Mouse (Mus musculus) hindbrain, embryonic 12.5 days (tissue): ENCODE measurements around the gene Ces5a. TPM values are rescaled to one million over a fixed set of nuclear protein-coding genes. Genes with fewer than 3 reads are reported as not detected.

Experiments used
- ATAC-seq: fragments of 200-750 bp; cut with Nextera tagmentation; 2 replicates; pipeline ENCODE4 v1.8.0; 2017; ENCODE audit warnings: moderate TSS enrichment; ENCODE audit not compliant: low FRiP score
- H3K27ac ChIP-seq: fragments of 300-500 bp; sonication (generic); 2 replicates; pipeline ENCODE4 v1.5.1; 2016; ENCODE audit warnings: mild to moderate bottlenecking
- H3K27me3 ChIP-seq: fragments of 300-500 bp; sonication (generic); 2 replicates; pipeline ENCODE4 v1.6.1; 2016; ENCODE audit warnings: mild to moderate bottlenecking
- H3K36me3 ChIP-seq: fragments of 300-500 bp; sonication (generic); 2 replicates; pipeline ENCODE4 v1.6.1; 2016; ENCODE audit warnings: mild to moderate bottlenecking
- H3K4me1 ChIP-seq: fragments of 300-500 bp; sonication (generic); 2 replicates; pipeline ENCODE4 v1.6.1; 2016
- H3K4me2 ChIP-seq: fragments of 300-500 bp; sonication (generic); replicated peaks from 2 replicates; pipeline ENCODE4 v1.6.1; 2016; ENCODE audit warnings: mild to moderate bottlenecking
- H3K4me3 ChIP-seq: fragments of 300-500 bp; sonication (generic); 2 replicates; pipeline ENCODE4 v1.5.1; 2016; ENCODE audit warnings: mild to moderate bottlenecking
- H3K9ac ChIP-seq: fragments of 300-500 bp; sonication (generic); 2 replicates; pipeline ENCODE4 v1.6.1; 2016; ENCODE audit warnings: mild to moderate bottlenecking, moderate library complexity
- H3K9me3 ChIP-seq: fragments of 300-500 bp; sonication (generic); replicated peaks from 2 replicates; pipeline ENCODE4 v1.6.1; 2016; ENCODE audit warnings: mild to moderate bottlenecking
- WGBS: fragments of 180-500 bp; shearing (Covaris S2); methylation state at CpG from one replicate; pipeline ENCODE4 v1.1.7; 2016; 5-methylcytosine and 5-hydroxymethylcytosine counted together
- polyA plus RNA-seq: library from polyadenylated mRNA; unstranded; fragments of >200 nt; fragmentation: Nextera tagmentation; extraction: Ambion mirVana; gene quantifications from 2 replicates; pipeline ENCODE4 v1.2.1, GENCODE M21; 2016

Ces5a gene
- 0.10 and 0.17 TPM in 2 replicates for polyA plus RNA-seq

- H3K4me2 ChIP-seq: no peak within 1 kb of the TSS
- ATAC-seq: no peak
- no peaks in the 10 kb centered on the region for H3K9me3 ChIP-seq
- no peak within 1 kb of the TSS for H3K9ac ChIP-seq
- no peak within 1 kb of the TSS for H3K27ac ChIP-seq
- no peak within 1 kb of the TSS for H3K4me3 ChIP-seq
- H3K36me3 ChIP-seq: no peaks in the 10 kb centered on the region
- 90% methylated on average over 5 of the region's 5 CpGs for WGBS
- H3K4me1 ChIP-seq: no peaks in the 10 kb centered on the region
- no peaks in the 10 kb centered on the region for H3K27me3 ChIP-seq
These were observed at the start of gene Ces5a for GRCm38 (mm10) chr8:93535730-93536129. Gene Ces5a (minus strand): TSS chr8:93535830.

GRCm38 (mm10) chr8:93572841-93573240, 37.2 kb upstream of the Ces5a start:
- H3K4me3 ChIP-seq: no peak overlapping the region
- H3K9ac ChIP-seq: no peak overlapping the region
- no peak overlapping the region for H3K4me2 ChIP-seq
- no peaks in the 10 kb centered on the region for H3K27me3 ChIP-seq
- no peaks in the 10 kb centered on the region for H3K36me3 ChIP-seq
- H3K9me3 ChIP-seq: 0 out of 2 replicates have a peak, but pooled peaks cover 9% of the 10 kb centered on the region
- 72% methylated on average over 9 of the region's 9 CpGs for WGBS
- H3K4me1 ChIP-seq: peaks cover 37% of the 10 kb centered on the region
- H3K27ac ChIP-seq: peak overlapping the region; percentile 26; the same call in 1 of the 2 replicates
- ATAC-seq: no peak

GRCm38 (mm10) chr8:93572095-93572501, 36.5 kb upstream of the Ces5a start:
- no peak overlapping the region for H3K4me2 ChIP-seq
- peak; percentile 63 for ATAC-seq
- 0 out of 2 replicates have a peak, but pooled peaks cover 9% of the 10 kb centered on the region for H3K9me3 ChIP-seq
- H3K4me1 ChIP-seq: peaks cover 37% of the 10 kb centered on the region
- WGBS: 14% methylated on average over 2 of the region's 2 CpGs
- no peak overlapping the region for H3K4me3 ChIP-seq
- peak overlapping the region; percentile 76 for H3K27ac ChIP-seq
- H3K9ac ChIP-seq: no peak overlapping the region
- H3K36me3 ChIP-seq: no peaks in the 10 kb centered on the region
- no peaks in the 10 kb centered on the region for H3K27me3 ChIP-seq

GRCm38 (mm10) chr8:93571369-93571985, 35.8 kb upstream of the Ces5a start:
- Histone ChIP-seq H3K27me3 (no peaks in the 10 kb centered on the region), H3K4me3 (no peak overlapping the region), H3K9me3 (0 out of 2 replicates have a peak, but pooled peaks cover 9% of the 10 kb centered on the region), H3K4me2 (no peak overlapping the region), H3K36me3 (no peaks in the 10 kb centered on the region), H3K4me1 (peaks cover 37% of the 10 kb centered on the region), H3K9ac (no peak overlapping the region), H3K27ac (peak overlapping the region; percentile 76)
- 22% methylated on average over 9 of the region's 9 CpGs for WGBS
- peak; percentile 21 for ATAC-seq

GRCm38 (mm10) chr8:93570186-93570530, 34.5 kb upstream of the Ces5a start:
- Histone ChIP-seq H3K4me2 (no peak overlapping the region; the same call in 1 of the 2 replicates), H3K9me3 (0 out of 2 replicates have a peak, but pooled peaks cover 9% of the 10 kb centered on the region), H3K27me3 (no peaks in the 10 kb centered on the region), H3K4me1 (peaks cover 37% of the 10 kb centered on the region), H3K36me3 (no peaks in the 10 kb centered on the region), H3K27ac (peak overlapping the region; percentile 74), H3K4me3 (no peak overlapping the region), H3K9ac (no peak overlapping the region)
- no peak for ATAC-seq
- 69% methylated on average over 2 of the region's 2 CpGs for WGBS

- peak; percentile 78 for ATAC-seq
- H3K27me3 ChIP-seq: no peaks in the 10 kb centered on the region
- H3K4me3 ChIP-seq: no peak overlapping the region
- no peaks in the 10 kb centered on the region for H3K36me3 ChIP-seq
- H3K27ac ChIP-seq: peak overlapping the region; percentile 74
- H3K4me2 ChIP-seq: no peak overlapping the region; the same call in 1 of the 2 replicates
- 0 out of 2 replicates have a peak, but pooled peaks cover 9% of the 10 kb centered on the region for H3K9me3 ChIP-seq
- 39% methylated on average over 13 of the region's 13 CpGs for WGBS
- H3K4me1 ChIP-seq: peaks cover 37% of the 10 kb centered on the region
- H3K9ac ChIP-seq: no peak overlapping the region
These were observed 33.9 kb upstream of the Ces5a start for GRCm38 (mm10) chr8:93569311-93570185.

- Histone ChIP-seq H3K4me2 (no peak overlapping the region), H3K27ac (no peak overlapping the region), H3K4me3 (no peak overlapping the region), H3K9me3 (0 out of 2 replicates have a peak, but pooled peaks cover 9% of the 10 kb centered on the region), H3K4me1 (peaks cover 35% of the 10 kb centered on the region), H3K36me3 (no peaks in the 10 kb centered on the region), H3K27me3 (no peaks in the 10 kb centered on the region), H3K9ac (no peak overlapping the region)
- no peak for ATAC-seq
- WGBS: 95% methylated on average over 3 of the region's 3 CpGs
These were observed 33.0 kb upstream of the Ces5a start for GRCm38 (mm10) chr8:93568666-93569065.

GRCm38 (mm10) chr8:93567086-93567485, 31.5 kb upstream of the Ces5a start:
- Histone ChIP-seq H3K4me1 (peaks cover 25% of the 10 kb centered on the region), H3K9ac (no peak overlapping the region), H3K9me3 (0 out of 2 replicates have a peak, but pooled peaks cover 9% of the 10 kb centered on the region), H3K27ac (no peak overlapping the region), H3K36me3 (no peaks in the 10 kb centered on the region), H3K4me2 (no peak overlapping the region), H3K4me3 (no peak overlapping the region), H3K27me3 (no peaks in the 10 kb centered on the region)
- 76% methylated on average over 9 of the region's 9 CpGs for WGBS
- no peak for ATAC-seq

- H3K27ac ChIP-seq: no peak overlapping the region
- 0 out of 2 replicates have a peak, but pooled peaks cover 9% of the 10 kb centered on the region for H3K9me3 ChIP-seq
- no peak overlapping the region for H3K9ac ChIP-seq
- no peaks in the 10 kb centered on the region for H3K27me3 ChIP-seq
- no peak overlapping the region for H3K4me3 ChIP-seq
- peaks cover 5% of the 10 kb centered on the region for H3K4me1 ChIP-seq
- 78% methylated on average over 4 of the region's 4 CpGs for WGBS
- H3K4me2 ChIP-seq: no peak overlapping the region
- ATAC-seq: no peak
- no peaks in the 10 kb centered on the region for H3K36me3 ChIP-seq
These were observed 29.0 kb upstream of the Ces5a start for GRCm38 (mm10) chr8:93564634-93565033.

- no peak overlapping the region for H3K4me3 ChIP-seq
- H3K36me3 ChIP-seq: no peaks in the 10 kb centered on the region
- WGBS: 85% methylated on average over 7 of the region's 7 CpGs
- H3K9ac ChIP-seq: no peak overlapping the region
- H3K4me2 ChIP-seq: no peak overlapping the region
- 0 out of 2 replicates have a peak, but pooled peaks cover 6% of the 10 kb centered on the region for H3K9me3 ChIP-seq
- ATAC-seq: no peak
- H3K27ac ChIP-seq: no peak overlapping the region
- no peaks in the 10 kb centered on the region for H3K4me1 ChIP-seq
- no peaks in the 10 kb centered on the region for H3K27me3 ChIP-seq
These were observed 27.9 kb upstream of the Ces5a start for GRCm38 (mm10) chr8:93563551-93563950.

GRCm38 (mm10) chr8:93562557-93563210, 27.1 kb upstream of the Ces5a start:
- Histone ChIP-seq H3K4me2 (no peak overlapping the region), H3K36me3 (no peaks in the 10 kb centered on the region), H3K27ac (no peak overlapping the region), H3K4me1 (no peaks in the 10 kb centered on the region), H3K9ac (no peak overlapping the region), H3K9me3 (no peaks in the 10 kb centered on the region), H3K27me3 (no peaks in the 10 kb centered on the region), H3K4me3 (no peak overlapping the region)
- WGBS: 26% methylated on average over 6 of the region's 6 CpGs
- no peak for ATAC-seq

- Histone ChIP-seq H3K9me3 (no peaks in the 10 kb centered on the region), H3K27me3 (no peaks in the 10 kb centered on the region), H3K27ac (no peak overlapping the region), H3K36me3 (no peaks in the 10 kb centered on the region), H3K4me3 (no peak overlapping the region), H3K9ac (no peak overlapping the region), H3K4me1 (no peaks in the 10 kb centered on the region), H3K4me2 (no peak overlapping the region)
- 88% methylated on average over 3 of the region's 3 CpGs for WGBS
- ATAC-seq: no peak
These were observed 25.6 kb upstream of the Ces5a start for GRCm38 (mm10) chr8:93561271-93561670.
